Mouse (Mus musculus): ENCODE data around the gene Nos1ap. TPM values are rescaled to one million over a fixed set of nuclear protein-coding genes. Genes with fewer than 3 reads are reported as not detected.
A peak's percentile ranks its signal among the peaks of the same experiment; 100 is the strongest.

The Nos1ap gene
- polyA plus RNA-seq, 1 experiment from 2014 or later, result 6.2 TPM

GRCm38 (mm10) chr1:170409091-170409490, 180.6 kb downstream of the Nos1ap start:
- 47% methylated on average over 4 of the region's 4 CpGs for WGBS
- Histone ChIP-seq H3K27me3 (replicated peaks; ENCODE audit: control insufficient read depth, insufficient read depth, low read length) (no peaks in the 10 kb centered on the region), H3K27ac (ENCODE audit: low read length) (no peak overlapping the region), H3K9ac (ENCODE audit: low read depth, low read length) (no peak overlapping the region), H3K4me2 (ENCODE audit: low read depth, low read length) (no peak overlapping the region), H3K9me3 (ENCODE audit: control insufficient read depth, low read length) (no peaks in the 10 kb centered on the region), H3K4me3 (ENCODE audit: low read length) (no peak overlapping the region), H3K36me3 (ENCODE audit: control insufficient read depth, insufficient read depth, low read length) (no peaks in the 10 kb centered on the region), H3K4me1 (ENCODE audit: control insufficient read depth, insufficient read depth, low read length) (no peaks in the 10 kb centered on the region)
- ATAC-seq, result no peak

- Histone ChIP-seq H3K4me1 (ENCODE audit: control insufficient read depth, insufficient read depth, low read length) (0 out of 2 replicates have a peak, but pooled peaks cover 2% of the 10 kb centered on the region), H3K36me3 (ENCODE audit: control insufficient read depth, insufficient read depth, low read length) (no peaks in the 10 kb centered on the region), H3K9ac (ENCODE audit: low read depth, low read length) (no peak overlapping the region), H3K27ac (ENCODE audit: low read length) (no peak overlapping the region), H3K27me3 (replicated peaks; ENCODE audit: control insufficient read depth, insufficient read depth, low read length) (no peaks in the 10 kb centered on the region), H3K9me3 (ENCODE audit: control insufficient read depth, low read length) (no peaks in the 10 kb centered on the region), H3K4me2 (ENCODE audit: low read depth, low read length) (no peak overlapping the region), H3K4me3 (ENCODE audit: low read length) (no peak overlapping the region)
- ATAC-seq, result no peak
- WGBS, result 78% methylated on average over 8 of the region's 8 CpGs
These were observed 182.7 kb downstream of the Nos1ap start for GRCm38 (mm10) chr1:170406921-170407320.

GRCm38 (mm10) chr1:170405152-170405551, 184.5 kb downstream of the Nos1ap start:
- Histone ChIP-seq H3K4me2 (ENCODE audit: low read depth, low read length) (no peak overlapping the region), H3K9ac (ENCODE audit: low read depth, low read length) (no peak overlapping the region), H3K4me3 (ENCODE audit: low read length) (no peak overlapping the region), H3K9me3 (ENCODE audit: control insufficient read depth, low read length) (no peaks in the 10 kb centered on the region), H3K36me3 (ENCODE audit: control insufficient read depth, insufficient read depth, low read length) (no peaks in the 10 kb centered on the region), H3K27ac (ENCODE audit: low read length) (no peak overlapping the region), H3K4me1 (ENCODE audit: control insufficient read depth, insufficient read depth, low read length) (0 out of 2 replicates have a peak, but pooled peaks cover 2% of the 10 kb centered on the region), H3K27me3 (replicated peaks; ENCODE audit: control insufficient read depth, insufficient read depth, low read length) (no peaks in the 10 kb centered on the region)
- ATAC-seq, result no peak
- WGBS, result 84% methylated on average over 2 of the region's 2 CpGs

GRCm38 (mm10) chr1:170402682-170403081, 187.0 kb downstream of the Nos1ap start:
- Histone ChIP-seq H3K4me2 (ENCODE audit: low read depth, low read length) (no peak overlapping the region), H3K27me3 (replicated peaks; ENCODE audit: control insufficient read depth, insufficient read depth, low read length) (no peaks in the 10 kb centered on the region), H3K9ac (ENCODE audit: low read depth, low read length) (no peak overlapping the region), H3K4me3 (ENCODE audit: low read length) (no peak overlapping the region), H3K4me1 (ENCODE audit: control insufficient read depth, insufficient read depth, low read length) (0 out of 2 replicates have a peak, but pooled peaks cover 2% of the 10 kb centered on the region), H3K36me3 (ENCODE audit: control insufficient read depth, insufficient read depth, low read length) (no peaks in the 10 kb centered on the region), H3K27ac (ENCODE audit: low read length) (no peak overlapping the region), H3K9me3 (ENCODE audit: control insufficient read depth, low read length) (no peaks in the 10 kb centered on the region)
- 54% methylated on average over 4 of the region's 4 CpGs for WGBS
- no peak for ATAC-seq

- no peak for ATAC-seq
- 94% methylated on average over 4 of the region's 4 CpGs for WGBS
- H3K4me3 ChIP-seq (ENCODE audit: low read length), result no peak overlapping the region
- H3K27ac ChIP-seq (ENCODE audit: low read length), result no peak overlapping the region
- no peaks in the 10 kb centered on the region for H3K36me3 ChIP-seq (ENCODE audit: control insufficient read depth, insufficient read depth, low read length)
- 0 out of 2 replicates have a peak, but pooled peaks cover 2% of the 10 kb centered on the region for H3K4me1 ChIP-seq (ENCODE audit: control insufficient read depth, insufficient read depth, low read length)
- H3K27me3 ChIP-seq (replicated peaks; ENCODE audit: control insufficient read depth, insufficient read depth, low read length), result no peaks in the 10 kb centered on the region
- no peak overlapping the region for H3K4me2 ChIP-seq (ENCODE audit: low read depth, low read length)
- H3K9me3 ChIP-seq (ENCODE audit: control insufficient read depth, low read length), result no peaks in the 10 kb centered on the region
- H3K9ac ChIP-seq (ENCODE audit: low read depth, low read length), result no peak overlapping the region
These were observed 190.8 kb downstream of the Nos1ap start for GRCm38 (mm10) chr1:170398866-170399265.

GRCm38 (mm10) chr1:170395101-170395500, 194.6 kb downstream of the Nos1ap start:
- Histone ChIP-seq H3K9ac (ENCODE audit: low read depth, low read length) (no peak overlapping the region), H3K9me3 (ENCODE audit: control insufficient read depth, low read length) (no peaks in the 10 kb centered on the region), H3K4me3 (ENCODE audit: low read length) (no peak overlapping the region), H3K36me3 (ENCODE audit: control insufficient read depth, insufficient read depth, low read length) (no peaks in the 10 kb centered on the region), H3K4me2 (ENCODE audit: low read depth, low read length) (no peak overlapping the region), H3K27ac (ENCODE audit: low read length) (no peak overlapping the region), H3K27me3 (replicated peaks; ENCODE audit: control insufficient read depth, insufficient read depth, low read length) (no peaks in the 10 kb centered on the region), H3K4me1 (ENCODE audit: control insufficient read depth, insufficient read depth, low read length) (peaks cover 8% of the 10 kb centered on the region)
- ATAC-seq, result no peak
- WGBS, result 80% methylated on average over 2 of the region's 2 CpGs

- 54% methylated on average over 1 of the region's 1 CpGs for WGBS
- H3K27ac ChIP-seq (ENCODE audit: low read length), result no peak overlapping the region
- no peak for ATAC-seq
These were observed 195.0 kb downstream of the Nos1ap start for GRCm38 (mm10) chr1:170394641-170395040.

GRCm38 (mm10) chr1:170392771-170393728, 196.6 kb downstream of the Nos1ap start:
- 0 out of 2 replicates have a peak overlapping the region, but pooled peaks have one; percentile 1 for H3K9ac ChIP-seq (ENCODE audit: low read depth, low read length)
- H3K27ac ChIP-seq (ENCODE audit: low read length), result no peak overlapping the region
- H3K4me3 ChIP-seq (ENCODE audit: low read length), result no peak overlapping the region
- no peaks in the 10 kb centered on the region for H3K27me3 ChIP-seq (replicated peaks; ENCODE audit: control insufficient read depth, insufficient read depth, low read length)
- ATAC-seq, result peak; percentile 92
- H3K9me3 ChIP-seq (ENCODE audit: control insufficient read depth, low read length), result no peaks in the 10 kb centered on the region
- 55% methylated on average over 14 of the region's 14 CpGs for WGBS
- no peaks in the 10 kb centered on the region for H3K36me3 ChIP-seq (ENCODE audit: control insufficient read depth, insufficient read depth, low read length)
- no peak overlapping the region for H3K4me2 ChIP-seq (ENCODE audit: low read depth, low read length)
- H3K4me1 ChIP-seq (ENCODE audit: control insufficient read depth, insufficient read depth, low read length), result peaks cover 8% of the 10 kb centered on the region

More at GRCm38 (mm10) chr1:170394641-170395040, 195.0 kb downstream of the Nos1ap start:
- Histone ChIP-seq H3K27me3 (replicated peaks; ENCODE audit: control insufficient read depth, insufficient read depth, low read length) (no peaks in the 10 kb centered on the region), H3K36me3 (ENCODE audit: control insufficient read depth, insufficient read depth, low read length) (no peaks in the 10 kb centered on the region), H3K4me2 (ENCODE audit: low read depth, low read length) (no peak overlapping the region), H3K4me3 (ENCODE audit: low read length) (no peak overlapping the region), H3K9me3 (ENCODE audit: control insufficient read depth, low read length) (no peaks in the 10 kb centered on the region), H3K9ac (ENCODE audit: low read depth, low read length) (no peak overlapping the region), H3K4me1 (ENCODE audit: control insufficient read depth, insufficient read depth, low read length) (peaks cover 8% of the 10 kb centered on the region)

- Histone ChIP-seq H3K9me3 (ENCODE audit: control insufficient read depth, low read length) (no peaks in the 10 kb centered on the region), H3K4me3 (ENCODE audit: low read length) (no peak overlapping the region), H3K27me3 (replicated peaks; ENCODE audit: control insufficient read depth, insufficient read depth, low read length) (no peaks in the 10 kb centered on the region), H3K4me1 (ENCODE audit: control insufficient read depth, insufficient read depth, low read length) (no peaks in the 10 kb centered on the region), H3K36me3 (ENCODE audit: control insufficient read depth, insufficient read depth, low read length) (no peaks in the 10 kb centered on the region), H3K4me2 (ENCODE audit: low read depth, low read length) (no peak overlapping the region), H3K27ac (ENCODE audit: low read length) (no peak overlapping the region), H3K9ac (ENCODE audit: low read depth, low read length) (no peak overlapping the region)
- WGBS, result 59% methylated on average over 12 of the region's 12 CpGs
- ATAC-seq, result no peak
These were observed 202.3 kb downstream of the Nos1ap start for GRCm38 (mm10) chr1:170387180-170387912.

All from intestine, embryonic 16.5 days (tissue).